In the genomic region with DNA sequence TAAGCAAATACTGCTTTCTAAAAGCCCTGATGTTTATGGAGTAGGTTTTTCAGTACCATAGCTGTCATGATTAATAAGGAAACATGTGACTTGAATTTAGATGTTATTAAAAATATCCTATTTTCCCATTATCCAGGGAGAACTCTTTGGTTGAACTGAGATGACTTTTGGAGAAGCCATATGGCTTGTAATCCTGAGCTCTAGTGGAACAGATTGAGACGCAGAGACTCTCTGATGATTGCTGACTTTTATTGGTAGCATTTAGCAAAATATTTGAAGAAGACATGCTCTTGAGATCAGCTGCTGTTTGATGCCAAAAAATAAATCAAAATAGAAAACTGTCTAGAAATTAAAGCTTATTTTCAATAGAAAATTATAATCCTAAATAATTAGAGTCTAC, we compare ENCODE assay signal across 16 mouse cellular contexts.
DNase-seq lines count a peak whose midpoint lies in the region; ATAC-seq lines count a peak whose summit lies in the region.
"Had no signal": no experiment of that assay in that cellular context is flagged by ENCODE, and none has a peak within 500 bp of the region (broad histone marks: within the 10 kb centered on the region; RNA-seq: fewer than 3 reads in every experiment).

No protein-coding gene starts in this region.

- no peak for DNase-seq in cerebellum, adult 11-12 months
- DNase-seq in layer of hippocampus, adult 18-20 months (ENCODE audit: low spot score in 2 of 2): peak; percentile 8 to 74
- no peak for DNase-seq in layer of hippocampus, postnatal 36 days
- DNase-seq in layer of hippocampus, adult 9-11 months: peak; percentile 24
- no peak for DNase-seq in heart, postnatal 36 days
- DNase-seq: adrenal gland, adult 8-10 months; adrenal gland, postnatal 25 days; cerebellum, adult 18-20 months; cerebellum, adult 9-11 months; gastrocnemius, postnatal 25 days; heart, adult 18-20 months; heart, postnatal 10 days; heart, postnatal 4 days had no signal

- peak; percentile 74; the same call in 1 of the 2 replicates for ATAC-seq in cerebellum, adult (ENCODE audit: insufficient number of reproducible peaks, low FRiP score, low TSS enrichment)
- ATAC-seq: activated CD4-positive, CD25-positive, alpha-beta regulatory T cell, adult 4 months; forebrain, embryonic 15.5 days had no signal

- intact Hi-C loops in heart, postnatal 36 days (cut with DNase I): no loop called here

Comparison
In these comparisons a context has a peak if more than half of its experiments do, and no peak if none do; other contexts are left out.
1. DNase-seq: peak in layer of hippocampus, adult 18-20 months (2 of 2) and layer of hippocampus, adult 9-11 months (single experiment); none in cerebellum, adult 11-12 months (single experiment), layer of hippocampus, postnatal 36 days (0 of 2) and heart, postnatal 36 days (0 of 2).